Mouse (Mus musculus): Measurements from ENCODE around the gene Lyrm9. TPM values are rescaled to one million over a fixed set of nuclear protein-coding genes. Genes with fewer than 3 reads are reported as not detected.
A peak's percentile ranks its signal among the peaks of the same experiment; 100 is the strongest.

Lyrm9 gene
- polyA plus RNA-seq, 1 experiment from 2014 or later, result 25.3 TPM

GRCm38 (mm10) chr11:78817311-78818022 lies 8.9 kb upstream of the Lyrm9 start:
- Histone ChIP-seq H3K27me3 (0 out of 2 replicates have a peak, but pooled peaks cover 5% of the 10 kb centered on the region), H3K4me2 (replicated peaks) (no peak overlapping the region), H3K36me3 (no peaks in the 10 kb centered on the region), H3K4me1 (replicated peaks) (peaks cover 76% of the 10 kb centered on the region), H3K9me3 (no peaks in the 10 kb centered on the region), H3K27ac (peak overlapping the region; percentile 83), H3K4me3 (replicated peaks) (no peak overlapping the region), H3K9ac (replicated peaks) (no peak overlapping the region)
- no peak for ATAC-seq
- WGBS, result 66% methylated on average over 11 of the region's 11 CpGs

DNA sequence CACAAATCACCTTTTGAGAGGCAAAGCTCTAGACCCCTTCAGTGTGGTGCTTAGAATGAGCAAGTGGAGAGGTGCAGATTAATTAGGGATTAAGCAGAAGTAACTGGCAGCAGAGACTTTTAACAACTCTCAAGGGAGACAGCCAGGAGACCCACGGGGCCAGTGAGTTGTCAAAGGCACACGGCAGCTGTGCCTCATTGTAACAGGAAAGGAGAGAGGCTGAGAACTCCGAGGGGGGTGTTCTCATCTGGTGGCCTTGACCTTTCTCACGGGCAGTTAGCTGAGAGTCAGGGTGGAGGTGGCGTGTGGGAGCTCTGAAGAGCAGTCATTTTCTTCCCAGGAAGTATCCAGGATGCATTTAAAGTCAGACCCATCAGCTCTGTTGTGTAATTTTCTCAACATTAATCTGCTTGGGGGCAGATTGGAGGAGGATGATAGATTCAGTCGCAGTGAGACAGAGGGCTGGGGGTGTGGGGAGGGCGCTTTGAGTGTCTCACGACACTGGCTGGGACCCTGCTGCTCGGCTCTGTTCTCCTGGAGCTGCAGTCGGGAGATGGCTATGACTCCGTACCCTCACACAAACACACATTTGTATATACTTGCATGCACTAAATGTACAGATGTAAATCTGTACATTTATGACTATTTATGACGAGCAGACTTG lies 5.9 kb upstream of the Lyrm9 start:
- H3K4me2 ChIP-seq (replicated peaks), result no peak overlapping the region
- no peak overlapping the region for H3K4me3 ChIP-seq (replicated peaks)
- no peaks in the 10 kb centered on the region for H3K36me3 ChIP-seq
- WGBS, result 19% methylated on average over 12 of the region's 12 CpGs
- H3K4me1 ChIP-seq (replicated peaks), result peaks cover 76% of the 10 kb centered on the region
- H3K9me3 ChIP-seq, result no peaks in the 10 kb centered on the region
- no peaks in the 10 kb centered on the region for H3K27me3 ChIP-seq
- peak overlapping the region; percentile 65 for H3K27ac ChIP-seq
- no peak for ATAC-seq
- peak overlapping the region; percentile 21; the same call in 1 of the 2 replicates for H3K9ac ChIP-seq (replicated peaks)

- H3K4me3 ChIP-seq (replicated peaks), result no peak overlapping the region
- H3K9me3 ChIP-seq, result no peaks in the 10 kb centered on the region
- H3K4me2 ChIP-seq (replicated peaks), result no peak overlapping the region
- no peak for ATAC-seq
- no peaks in the 10 kb centered on the region for H3K36me3 ChIP-seq
- no peak overlapping the region for H3K9ac ChIP-seq (replicated peaks)
- WGBS, result 59% methylated on average over 13 of the region's 13 CpGs
- H3K27me3 ChIP-seq, result no peaks in the 10 kb centered on the region
- no peak overlapping the region for H3K27ac ChIP-seq
- H3K4me1 ChIP-seq (replicated peaks), result peaks cover 70% of the 10 kb centered on the region
Observed at GRCm38 (mm10) chr11:78822792-78823498, 3.4 kb upstream of the Lyrm9 start.

GRCm38 (mm10) chr11:78827546-78827945 lies 1.2 kb downstream of the Lyrm9 start:
- Histone ChIP-seq H3K9ac (replicated peaks) (no peak overlapping the region; the same call in 1 of the 2 replicates), H3K9me3 (no peaks in the 10 kb centered on the region), H3K4me1 (replicated peaks) (peaks cover 42% of the 10 kb centered on the region)

GRCm38 (mm10) chr11:78828386-78828785 lies 2.0 kb downstream of the Lyrm9 start:
- Histone ChIP-seq H3K9me3 (no peaks in the 10 kb centered on the region), H3K36me3 (no peaks in the 10 kb centered on the region), H3K9ac (replicated peaks) (no peak overlapping the region), H3K4me1 (replicated peaks) (peaks cover 39% of the 10 kb centered on the region), H3K27me3 (peaks cover 4% of the 10 kb centered on the region; the same call in 1 of the 2 replicates), H3K4me2 (replicated peaks) (no peak overlapping the region), H3K4me3 (replicated peaks) (no peak overlapping the region), H3K27ac (no peak overlapping the region)
- ATAC-seq, result no peak
- 45% methylated on average over 2 of the region's 2 CpGs for WGBS

More at GRCm38 (mm10) chr11:78827546-78827945, 1.2 kb downstream of the Lyrm9 start:
- Histone ChIP-seq H3K27me3 (peaks cover 4% of the 10 kb centered on the region; the same call in 1 of the 2 replicates), H3K4me2 (replicated peaks) (peak overlapping the region; percentile 73), H3K36me3 (no peaks in the 10 kb centered on the region), H3K27ac (no peak overlapping the region), H3K4me3 (replicated peaks) (0 out of 2 replicates have a peak overlapping the region, but pooled peaks have one; percentile 62)
- 36% methylated on average over 7 of the region's 7 CpGs for WGBS
- ATAC-seq, result no peak

- H3K36me3 ChIP-seq, result no peaks in the 10 kb centered on the region
- H3K27ac ChIP-seq, result no peak overlapping the region
- peaks cover 29% of the 10 kb centered on the region for H3K4me1 ChIP-seq (replicated peaks)
- H3K4me2 ChIP-seq (replicated peaks), result no peak overlapping the region
- H3K27me3 ChIP-seq, result peaks cover 4% of the 10 kb centered on the region; the same call in 1 of the 2 replicates
- H3K9ac ChIP-seq (replicated peaks), result no peak overlapping the region
- 5% methylated on average over 6 of the region's 6 CpGs for WGBS
- ATAC-seq, result no peak
- H3K4me3 ChIP-seq (replicated peaks), result no peak overlapping the region
- H3K9me3 ChIP-seq, result no peaks in the 10 kb centered on the region
Observed at GRCm38 (mm10) chr11:78829373-78829772, 3.0 kb downstream of the Lyrm9 start.

- WGBS, result 59% methylated on average over 8 of the region's 8 CpGs
- no peak for ATAC-seq
- H3K4me3 ChIP-seq (replicated peaks), result no peak overlapping the region
Observed at GRCm38 (mm10) chr11:78830180-78830579, 3.8 kb downstream of the Lyrm9 start.

DNA sequence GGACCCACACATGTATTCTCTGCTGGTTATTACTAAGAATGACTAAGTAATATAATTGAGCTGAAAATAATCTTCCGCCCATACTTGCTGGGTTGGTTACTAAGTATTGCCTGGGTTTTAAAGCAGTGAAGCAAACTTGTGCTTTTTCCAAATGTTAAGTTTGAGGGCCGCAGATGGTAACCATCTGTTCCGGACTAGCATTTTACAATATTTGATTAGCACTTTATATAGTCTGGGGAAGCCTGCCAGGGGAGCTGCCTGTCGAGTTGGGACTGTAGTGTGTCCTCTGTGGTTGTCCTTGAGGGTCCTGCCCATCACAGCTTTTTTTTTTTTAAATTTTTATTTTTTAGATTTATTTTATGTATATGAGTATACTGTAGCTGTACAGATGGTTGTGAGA lies 5.3 kb downstream of the Lyrm9 start:
- H3K4me1 ChIP-seq (replicated peaks), result peaks cover 16% of the 10 kb centered on the region
- no peak overlapping the region for H3K27ac ChIP-seq
- peaks cover 4% of the 10 kb centered on the region; the same call in 1 of the 2 replicates for H3K27me3 ChIP-seq
- no peak overlapping the region for H3K4me3 ChIP-seq (replicated peaks)
- H3K9ac ChIP-seq (replicated peaks), result no peak overlapping the region
- no peaks in the 10 kb centered on the region for H3K36me3 ChIP-seq
- H3K9me3 ChIP-seq, result no peaks in the 10 kb centered on the region
- H3K4me2 ChIP-seq (replicated peaks), result no peak overlapping the region
- WGBS, result 69% methylated on average over 4 of the region's 4 CpGs
- no peak for ATAC-seq

More at GRCm38 (mm10) chr11:78830180-78830579, 3.8 kb downstream of the Lyrm9 start:
- H3K9ac ChIP-seq (replicated peaks), result no peak overlapping the region
- H3K36me3 ChIP-seq, result no peaks in the 10 kb centered on the region
- no peak overlapping the region for H3K4me2 ChIP-seq (replicated peaks)
- H3K4me1 ChIP-seq (replicated peaks), result peaks cover 26% of the 10 kb centered on the region
- H3K27me3 ChIP-seq, result peaks cover 4% of the 10 kb centered on the region; the same call in 1 of the 2 replicates
- H3K9me3 ChIP-seq, result no peaks in the 10 kb centered on the region
- no peak overlapping the region for H3K27ac ChIP-seq

DNA sequence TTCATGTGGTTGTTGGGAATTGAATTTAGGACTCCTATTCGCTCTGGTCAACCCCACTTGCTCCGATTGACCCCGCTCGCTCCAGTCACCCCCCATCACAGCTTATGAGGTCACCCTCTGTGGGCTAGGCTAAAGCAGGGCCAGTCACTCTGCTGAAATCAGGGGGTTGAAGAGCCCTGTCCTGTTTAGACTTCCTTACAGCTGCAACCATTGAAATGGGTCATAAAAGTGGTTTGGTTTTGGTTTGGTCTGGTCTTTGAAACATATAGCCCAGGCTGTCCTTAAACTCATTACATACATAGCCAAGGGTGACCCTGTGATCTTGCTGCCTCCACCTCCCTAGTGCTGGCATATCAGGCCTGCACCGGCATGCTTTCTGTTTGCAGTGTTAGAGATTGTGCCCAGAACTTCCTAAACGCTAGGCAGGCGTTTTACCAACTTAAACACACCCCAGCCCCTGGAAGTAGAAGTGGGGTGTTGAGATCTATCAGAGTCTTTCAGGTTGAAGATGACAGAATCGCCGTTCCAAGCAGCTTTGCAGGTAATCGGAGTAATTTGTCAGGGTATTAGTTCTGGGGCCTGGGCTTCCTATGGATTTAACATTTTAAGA lies 5.8 kb downstream of the Lyrm9 start:
- no peak overlapping the region for H3K9ac ChIP-seq (replicated peaks)
- ATAC-seq, result no peak
- no peaks in the 10 kb centered on the region for H3K9me3 ChIP-seq
- no peak overlapping the region for H3K27ac ChIP-seq
- H3K4me2 ChIP-seq (replicated peaks), result no peak overlapping the region
- H3K4me3 ChIP-seq (replicated peaks), result no peak overlapping the region
- peaks cover 10% of the 10 kb centered on the region for H3K4me1 ChIP-seq (replicated peaks)
- peaks cover 4% of the 10 kb centered on the region; the same call in 1 of the 2 replicates for H3K27me3 ChIP-seq
- WGBS, result 87% methylated on average over 10 of the region's 10 CpGs
- H3K36me3 ChIP-seq, result no peaks in the 10 kb centered on the region

DNA sequence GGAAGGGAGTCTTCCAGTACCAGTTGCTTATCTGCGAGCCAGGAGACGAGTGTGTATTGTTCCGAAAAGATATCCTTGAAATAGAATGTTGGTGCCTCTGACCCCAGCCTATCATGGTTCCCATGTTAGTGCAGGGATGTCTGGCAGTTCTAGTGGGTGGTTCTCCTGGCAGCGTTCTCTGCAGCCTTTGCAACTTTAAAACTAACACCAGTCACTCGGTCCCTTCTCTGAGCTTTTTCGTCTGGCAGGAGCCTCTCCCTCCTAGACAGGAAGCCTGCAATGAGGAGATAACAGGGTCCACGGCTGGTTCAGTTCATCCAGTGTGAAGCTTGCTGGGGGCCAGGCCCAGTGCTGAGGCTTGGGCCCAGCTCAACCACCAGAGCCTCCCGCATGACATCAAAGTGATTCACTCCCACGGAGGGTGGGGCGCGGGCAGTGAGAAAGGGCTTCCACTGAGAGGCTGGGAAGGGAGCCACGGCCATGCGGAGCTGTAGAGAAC lies 6.5 kb downstream of the Lyrm9 start:
- Histone ChIP-seq H3K27me3 (peaks cover 4% of the 10 kb centered on the region; the same call in 1 of the 2 replicates), H3K4me1 (replicated peaks) (peaks cover 6% of the 10 kb centered on the region), H3K9me3 (no peaks in the 10 kb centered on the region), H3K36me3 (no peaks in the 10 kb centered on the region), H3K4me3 (replicated peaks) (no peak overlapping the region), H3K4me2 (replicated peaks) (no peak overlapping the region), H3K9ac (replicated peaks) (no peak overlapping the region), H3K27ac (no peak overlapping the region)
- WGBS, result 77% methylated on average over 13 of the region's 13 CpGs
- ATAC-seq, result no peak

- Histone ChIP-seq H3K9ac (replicated peaks) (no peak overlapping the region), H3K4me3 (replicated peaks) (no peak overlapping the region), H3K4me2 (replicated peaks) (no peak overlapping the region), H3K9me3 (no peaks in the 10 kb centered on the region), H3K36me3 (peaks cover 17% of the 10 kb centered on the region), H3K27ac (no peak overlapping the region), H3K27me3 (no peaks in the 10 kb centered on the region), H3K4me1 (replicated peaks) (peaks cover 11% of the 10 kb centered on the region; the same call in 1 of the 2 replicates)
- WGBS, result 91% methylated on average over 4 of the region's 4 CpGs
- no peak for ATAC-seq
Observed at GRCm38 (mm10) chr11:78836486-78836885, 10.1 kb downstream of the Lyrm9 start.
